Mouse (Mus musculus): ENCODE results near the gene Ankfn1. TPM values are rescaled to one million over a fixed set of nuclear protein-coding genes. Genes with fewer than 3 reads are reported as not detected.

Gene Ankfn1
- 0.18 and 0.23 TPM in 2 replicates for polyA plus RNA-seq (2014; fragmentation: Nextera tagmentation; extraction: Ambion mirVana)

GRCm38 (mm10) chr11:89777431-89777830 lies at the start of gene Ankfn1:
Ankfn1 (minus strand) TSS chr11:89777653.
- Histone ChIP-seq H3K27me3 (ENCODE audit: control insufficient read depth, insufficient read depth, low read length) (no peaks in the 10 kb centered on the region), H3K9me3 (replicated peaks; ENCODE audit: control insufficient read depth, low read length) (no peaks in the 10 kb centered on the region), H3K4me1 (ENCODE audit: control insufficient read depth, insufficient read depth, low read length) (no peaks in the 10 kb centered on the region), H3K4me3 (ENCODE audit: low read depth, low read length) (no peak within 1 kb of the TSS), H3K36me3 (ENCODE audit: control insufficient read depth, insufficient read depth, low read length) (no peaks in the 10 kb centered on the region), H3K9ac (ENCODE audit: low read depth, low read length) (no peak within 1 kb of the TSS), H3K27ac (ENCODE audit: low read depth, low read length) (no peak within 1 kb of the TSS), H3K4me2 (no peak within 1 kb of the TSS)
- WGBS (ENCODE audit: insufficient replicate concordance) = 38% methylated on average over 7 of the region's 7 CpGs
- no peak for ATAC-seq (replicated peaks; ENCODE audit: insufficient number of reproducible peaks, low FRiP score, low TSS enrichment)

- H3K4me2 ChIP-seq = no peak overlapping the region
- WGBS (ENCODE audit: insufficient replicate concordance) = 75% methylated on average over 8 of the region's 8 CpGs
- no peaks in the 10 kb centered on the region for H3K9me3 ChIP-seq (replicated peaks; ENCODE audit: control insufficient read depth, low read length)
- no peak for ATAC-seq (replicated peaks; ENCODE audit: insufficient number of reproducible peaks, low FRiP score, low TSS enrichment)
- H3K27ac ChIP-seq (ENCODE audit: low read depth, low read length) = no peak overlapping the region
- H3K27me3 ChIP-seq (ENCODE audit: control insufficient read depth, insufficient read depth, low read length) = no peaks in the 10 kb centered on the region
- H3K9ac ChIP-seq (ENCODE audit: low read depth, low read length) = no peak overlapping the region
- H3K4me1 ChIP-seq (ENCODE audit: control insufficient read depth, insufficient read depth, low read length) = no peaks in the 10 kb centered on the region
- H3K4me3 ChIP-seq (ENCODE audit: low read depth, low read length) = no peak overlapping the region
- H3K36me3 ChIP-seq (ENCODE audit: control insufficient read depth, insufficient read depth, low read length) = no peaks in the 10 kb centered on the region
Measured at GRCm38 (mm10) chr11:89823661-89824446, 46.4 kb upstream of the Ankfn1 start.

- Histone ChIP-seq H3K36me3 (ENCODE audit: control insufficient read depth, insufficient read depth, low read length) (no peaks in the 10 kb centered on the region), H3K9ac (ENCODE audit: low read depth, low read length) (no peak overlapping the region), H3K9me3 (replicated peaks; ENCODE audit: control insufficient read depth, low read length) (no peaks in the 10 kb centered on the region), H3K4me2 (no peak overlapping the region), H3K27me3 (ENCODE audit: control insufficient read depth, insufficient read depth, low read length) (no peaks in the 10 kb centered on the region), H3K4me3 (ENCODE audit: low read depth, low read length) (no peak overlapping the region), H3K4me1 (ENCODE audit: control insufficient read depth, insufficient read depth, low read length) (no peaks in the 10 kb centered on the region), H3K27ac (ENCODE audit: low read depth, low read length) (no peak overlapping the region)
- ATAC-seq (replicated peaks; ENCODE audit: insufficient number of reproducible peaks, low FRiP score, low TSS enrichment) = no peak
- 32% methylated on average over 4 of the region's 4 CpGs for WGBS (ENCODE audit: insufficient replicate concordance)
Measured at GRCm38 (mm10) chr11:89818594-89818993, 41.1 kb upstream of the Ankfn1 start.

- H3K4me3 ChIP-seq (ENCODE audit: low read depth, low read length) = no peak overlapping the region
- no peak overlapping the region for H3K27ac ChIP-seq (ENCODE audit: low read depth, low read length)
- no peaks in the 10 kb centered on the region for H3K9me3 ChIP-seq (replicated peaks; ENCODE audit: control insufficient read depth, low read length)
- WGBS (ENCODE audit: insufficient replicate concordance) = 71% methylated on average over 1 of the region's 1 CpGs
- H3K4me1 ChIP-seq (ENCODE audit: control insufficient read depth, insufficient read depth, low read length) = no peaks in the 10 kb centered on the region
- H3K9ac ChIP-seq (ENCODE audit: low read depth, low read length) = no peak overlapping the region
- no peaks in the 10 kb centered on the region for H3K27me3 ChIP-seq (ENCODE audit: control insufficient read depth, insufficient read depth, low read length)
- H3K4me2 ChIP-seq = no peak overlapping the region
- ATAC-seq (replicated peaks; ENCODE audit: insufficient number of reproducible peaks, low FRiP score, low TSS enrichment) = no peak
- no peaks in the 10 kb centered on the region for H3K36me3 ChIP-seq (ENCODE audit: control insufficient read depth, insufficient read depth, low read length)
Measured at GRCm38 (mm10) chr11:89811403-89811802, 34.0 kb upstream of the Ankfn1 start.

GRCm38 (mm10) chr11:89807998-89808397 lies 30.5 kb upstream of the Ankfn1 start:
- H3K27me3 ChIP-seq (ENCODE audit: control insufficient read depth, insufficient read depth, low read length) = no peaks in the 10 kb centered on the region
- no peak overlapping the region for H3K9ac ChIP-seq (ENCODE audit: low read depth, low read length)
- no peaks in the 10 kb centered on the region for H3K9me3 ChIP-seq (replicated peaks; ENCODE audit: control insufficient read depth, low read length)
- no peak overlapping the region for H3K4me2 ChIP-seq
- peaks cover 5% of the 10 kb centered on the region for H3K4me1 ChIP-seq (ENCODE audit: control insufficient read depth, insufficient read depth, low read length)
- H3K27ac ChIP-seq (ENCODE audit: low read depth, low read length) = no peak overlapping the region
- H3K4me3 ChIP-seq (ENCODE audit: low read depth, low read length) = no peak overlapping the region
- no peaks in the 10 kb centered on the region for H3K36me3 ChIP-seq (ENCODE audit: control insufficient read depth, insufficient read depth, low read length)
- WGBS (ENCODE audit: insufficient replicate concordance) = 61% methylated on average over 11 of the region's 11 CpGs
- ATAC-seq (replicated peaks; ENCODE audit: insufficient number of reproducible peaks, low FRiP score, low TSS enrichment) = no peak

GRCm38 (mm10) chr11:89804822-89805221 lies 27.4 kb upstream of the Ankfn1 start:
- Histone ChIP-seq H3K36me3 (ENCODE audit: control insufficient read depth, insufficient read depth, low read length) (no peaks in the 10 kb centered on the region), H3K9ac (ENCODE audit: low read depth, low read length) (no peak overlapping the region), H3K4me2 (peak overlapping the region; percentile 51), H3K27ac (ENCODE audit: low read depth, low read length) (no peak overlapping the region), H3K9me3 (replicated peaks; ENCODE audit: control insufficient read depth, low read length) (no peaks in the 10 kb centered on the region), H3K4me3 (ENCODE audit: low read depth, low read length) (0 out of 2 replicates have a peak overlapping the region, but pooled peaks have one; percentile 5), H3K27me3 (ENCODE audit: control insufficient read depth, insufficient read depth, low read length) (no peaks in the 10 kb centered on the region), H3K4me1 (ENCODE audit: control insufficient read depth, insufficient read depth, low read length) (peaks cover 5% of the 10 kb centered on the region)
- ATAC-seq (replicated peaks; ENCODE audit: insufficient number of reproducible peaks, low FRiP score, low TSS enrichment) = no peak
- 15% methylated on average over 5 of the region's 5 CpGs for WGBS (ENCODE audit: insufficient replicate concordance)

- Histone ChIP-seq H3K9me3 (replicated peaks; ENCODE audit: control insufficient read depth, low read length) (no peaks in the 10 kb centered on the region), H3K27me3 (ENCODE audit: control insufficient read depth, insufficient read depth, low read length) (no peaks in the 10 kb centered on the region), H3K9ac (ENCODE audit: low read depth, low read length) (no peak overlapping the region), H3K27ac (ENCODE audit: low read depth, low read length) (no peak overlapping the region), H3K4me2 (no peak overlapping the region), H3K36me3 (ENCODE audit: control insufficient read depth, insufficient read depth, low read length) (no peaks in the 10 kb centered on the region), H3K4me1 (ENCODE audit: control insufficient read depth, insufficient read depth, low read length) (peaks cover 5% of the 10 kb centered on the region), H3K4me3 (ENCODE audit: low read depth, low read length) (no peak overlapping the region)
- ATAC-seq (replicated peaks; ENCODE audit: insufficient number of reproducible peaks, low FRiP score, low TSS enrichment) = no peak
- 56% methylated on average over 5 of the region's 5 CpGs for WGBS (ENCODE audit: insufficient replicate concordance)
Measured at GRCm38 (mm10) chr11:89803974-89804373, 26.5 kb upstream of the Ankfn1 start.

GRCm38 (mm10) chr11:89792709-89793108 lies 15.3 kb upstream of the Ankfn1 start:
- Histone ChIP-seq H3K4me2 (no peak overlapping the region), H3K36me3 (ENCODE audit: control insufficient read depth, insufficient read depth, low read length) (no peaks in the 10 kb centered on the region), H3K9me3 (replicated peaks; ENCODE audit: control insufficient read depth, low read length) (no peaks in the 10 kb centered on the region), H3K9ac (ENCODE audit: low read depth, low read length) (no peak overlapping the region), H3K4me3 (ENCODE audit: low read depth, low read length) (no peak overlapping the region), H3K4me1 (ENCODE audit: control insufficient read depth, insufficient read depth, low read length) (no peaks in the 10 kb centered on the region), H3K27me3 (ENCODE audit: control insufficient read depth, insufficient read depth, low read length) (no peaks in the 10 kb centered on the region), H3K27ac (ENCODE audit: low read depth, low read length) (no peak overlapping the region)
- no peak for ATAC-seq (replicated peaks; ENCODE audit: insufficient number of reproducible peaks, low FRiP score, low TSS enrichment)
- WGBS (ENCODE audit: insufficient replicate concordance) = 82% methylated on average over 3 of the region's 3 CpGs

- no peaks in the 10 kb centered on the region for H3K27me3 ChIP-seq (ENCODE audit: control insufficient read depth, insufficient read depth, low read length)
- H3K9me3 ChIP-seq (replicated peaks; ENCODE audit: control insufficient read depth, low read length) = no peaks in the 10 kb centered on the region
- WGBS (ENCODE audit: insufficient replicate concordance) = 80% methylated on average over 3 of the region's 3 CpGs
- H3K27ac ChIP-seq (ENCODE audit: low read depth, low read length) = no peak overlapping the region
- no peaks in the 10 kb centered on the region for H3K36me3 ChIP-seq (ENCODE audit: control insufficient read depth, insufficient read depth, low read length)
- no peak overlapping the region for H3K9ac ChIP-seq (ENCODE audit: low read depth, low read length)
- H3K4me3 ChIP-seq (ENCODE audit: low read depth, low read length) = no peak overlapping the region
- no peak overlapping the region for H3K4me2 ChIP-seq
- no peaks in the 10 kb centered on the region for H3K4me1 ChIP-seq (ENCODE audit: control insufficient read depth, insufficient read depth, low read length)
- ATAC-seq (replicated peaks; ENCODE audit: insufficient number of reproducible peaks, low FRiP score, low TSS enrichment) = no peak
Measured at GRCm38 (mm10) chr11:89776070-89776469, 1.4 kb downstream of the Ankfn1 start.

All from heart, embryonic 11.5 days (tissue).